Mouse (Mus musculus) heart, embryonic 11.5 days (tissue): Measurements from ENCODE around the gene Dpf2. TPM values are rescaled to one million over a fixed set of nuclear protein-coding genes. Genes with fewer than 3 reads are reported as not detected.

Source experiments
- ATAC-seq: fragments of 200-750 bp; cut with Nextera tagmentation; replicated peaks from 2 replicates; pipeline ENCODE4 v1.8.0; 2017; ENCODE audit warnings: moderate library complexity; ENCODE audit not compliant: insufficient number of reproducible peaks, low FRiP score, low TSS enrichment
- H3K27ac ChIP-seq: fragments of 300-500 bp; sonication (generic); 2 replicates; pipeline ENCODE4 v1.5.1; 2014; ENCODE audit warnings: mild to moderate bottlenecking, low read depth, low read length
- H3K27me3 ChIP-seq: fragments of 300-500 bp; sonication (generic); 2 replicates; pipeline ENCODE4 v1.6.1; 2014; ENCODE audit warnings: mild to moderate bottlenecking, low read length, mixed read lengths; ENCODE audit not compliant: control insufficient read depth, insufficient read depth
- H3K36me3 ChIP-seq: fragments of 300-500 bp; sonication (generic); 2 replicates; pipeline ENCODE4 v1.6.1; 2014; ENCODE audit warnings: mild to moderate bottlenecking, low read length, moderate library complexity, mixed read lengths; ENCODE audit not compliant: control insufficient read depth, insufficient read depth
- H3K4me1 ChIP-seq: fragments of 300-500 bp; sonication (generic); 2 replicates; pipeline ENCODE4 v1.6.1; 2014; ENCODE audit warnings: low read length; ENCODE audit not compliant: control insufficient read depth, insufficient read depth
- H3K4me2 ChIP-seq: fragments of 300-500 bp; sonication (generic); 2 replicates; pipeline ENCODE4 v1.6.1; 2014; ENCODE audit warnings: mild to moderate bottlenecking, moderate library complexity
- H3K4me3 ChIP-seq: fragments of 300-500 bp; sonication (generic); 2 replicates; pipeline ENCODE4 v1.5.1; 2014; ENCODE audit warnings: low read depth, low read length
- H3K9ac ChIP-seq: fragments of 300-500 bp; sonication (generic); 2 replicates; pipeline ENCODE4 v1.6.1; 2014; ENCODE audit warnings: mild to moderate bottlenecking, low read depth, low read length, moderate library complexity
- H3K9me3 ChIP-seq: fragments of 300-500 bp; sonication (generic); replicated peaks from 2 replicates; pipeline ENCODE4 v1.6.1; 2016; ENCODE audit warnings: low read length; ENCODE audit not compliant: control insufficient read depth
- WGBS: fragments of 180-500 bp; shearing (Covaris S2); extraction: QIAGEN DNeasy Blood & Tissue Kit; methylation state at CpG from one replicate; pipeline ENCODE4 v1.1.7; 2014; ENCODE audit not compliant: insufficient replicate concordance; 5-methylcytosine and 5-hydroxymethylcytosine counted together
- polyA plus RNA-seq: library from polyadenylated mRNA; unstranded; fragments of >200 nt; fragmentation: Nextera tagmentation; extraction: Ambion mirVana; gene quantifications from 2 replicates; pipeline ENCODE4 v1.2.1, GENCODE M21; 2014

Gene Dpf2
- polyA plus RNA-seq, 1 experiment from 2014 or later, result 105 TPM

- peak overlapping the region; percentile 50; the same call in 1 of the 2 replicates for H3K27ac ChIP-seq
- 11% methylated on average over 28 of the region's 31 CpGs for WGBS
- ATAC-seq, result peak; percentile 40; the same call in 1 of the 2 replicates
These were observed 19.4 kb downstream of the Dpf2 start for GRCm38 (mm10) chr19:5893282-5894001.

GRCm38 (mm10) chr19:5892735-5893134 is 20.1 kb downstream of the Dpf2 start:
- no peaks in the 10 kb centered on the region for H3K9me3 ChIP-seq
- H3K36me3 ChIP-seq, result peaks cover 5% of the 10 kb centered on the region; the same call in 1 of the 2 replicates
- H3K4me2 ChIP-seq, result peak overlapping the region; percentile 95; the same call in 1 of the 2 replicates
- no peak overlapping the region for H3K4me3 ChIP-seq
- H3K9ac ChIP-seq, result peak overlapping the region; percentile 86; the same call in 1 of the 2 replicates
- peaks cover 14% of the 10 kb centered on the region for H3K4me1 ChIP-seq
- H3K27me3 ChIP-seq, result no peaks in the 10 kb centered on the region
- no peak overlapping the region for H3K27ac ChIP-seq
- no peak for ATAC-seq
- 91% methylated on average over 13 of the region's 13 CpGs for WGBS

More at GRCm38 (mm10) chr19:5893282-5894001, 19.4 kb downstream of the Dpf2 start:
- Histone ChIP-seq H3K9me3 (no peaks in the 10 kb centered on the region), H3K4me2 (peak overlapping the region; percentile 95), H3K9ac (peak overlapping the region; percentile 86), H3K4me3 (peak overlapping the region; percentile 74), H3K4me1 (peaks cover 14% of the 10 kb centered on the region), H3K36me3 (peaks cover 7% of the 10 kb centered on the region; the same call in 1 of the 2 replicates), H3K27me3 (no peaks in the 10 kb centered on the region)

- no peak overlapping the region for H3K9ac ChIP-seq
- WGBS, result 91% methylated on average over 7 of the region's 7 CpGs
- ATAC-seq, result no peak
- no peaks in the 10 kb centered on the region for H3K9me3 ChIP-seq
- H3K27ac ChIP-seq, result no peak overlapping the region
- H3K4me3 ChIP-seq, result no peak overlapping the region
- H3K4me2 ChIP-seq, result no peak overlapping the region
- no peaks in the 10 kb centered on the region for H3K27me3 ChIP-seq
- peaks cover 5% of the 10 kb centered on the region; the same call in 1 of the 2 replicates for H3K36me3 ChIP-seq
- peaks cover 14% of the 10 kb centered on the region for H3K4me1 ChIP-seq
These were observed 20.5 kb downstream of the Dpf2 start for GRCm38 (mm10) chr19:5892262-5892661.

GRCm38 (mm10) chr19:5891521-5892258 is 21.1 kb downstream of the Dpf2 start:
- Histone ChIP-seq H3K27ac (0 out of 2 replicates have a peak overlapping the region, but pooled peaks have one; percentile 17), H3K27me3 (no peaks in the 10 kb centered on the region), H3K36me3 (peaks cover 2% of the 10 kb centered on the region; the same call in 1 of the 2 replicates), H3K4me2 (no peak overlapping the region), H3K9ac (0 out of 2 replicates have a peak overlapping the region, but pooled peaks have one; percentile 22), H3K4me1 (peaks cover 14% of the 10 kb centered on the region), H3K4me3 (no peak overlapping the region), H3K9me3 (no peaks in the 10 kb centered on the region)
- WGBS, result 87% methylated on average over 12 of the region's 12 CpGs
- ATAC-seq, result no peak

GRCm38 (mm10) chr19:5889211-5889610 is 23.6 kb downstream of the Dpf2 start:
- 58% methylated on average over 4 of the region's 4 CpGs for WGBS
- Histone ChIP-seq H3K9me3 (no peaks in the 10 kb centered on the region), H3K27ac (no peak overlapping the region), H3K4me1 (peaks cover 13% of the 10 kb centered on the region), H3K4me3 (no peak overlapping the region), H3K4me2 (no peak overlapping the region), H3K27me3 (no peaks in the 10 kb centered on the region), H3K36me3 (no peaks in the 10 kb centered on the region), H3K9ac (no peak overlapping the region)
- no peak for ATAC-seq

GRCm38 (mm10) chr19:5887234-5887815 is 25.5 kb downstream of the Dpf2 start:
- ATAC-seq, result no peak
- H3K27me3 ChIP-seq, result no peaks in the 10 kb centered on the region
- no peaks in the 10 kb centered on the region for H3K36me3 ChIP-seq

GRCm38 (mm10) chr19:5885838-5886237 is 27.0 kb downstream of the Dpf2 start:
- Histone ChIP-seq H3K36me3 (no peaks in the 10 kb centered on the region), H3K9ac (no peak overlapping the region), H3K4me3 (no peak overlapping the region), H3K9me3 (no peaks in the 10 kb centered on the region), H3K27me3 (no peaks in the 10 kb centered on the region), H3K4me2 (no peak overlapping the region), H3K4me1 (peaks cover 8% of the 10 kb centered on the region), H3K27ac (no peak overlapping the region)
- ATAC-seq, result no peak
- 56% methylated on average over 4 of the region's 4 CpGs for WGBS

More at GRCm38 (mm10) chr19:5887234-5887815, 25.5 kb downstream of the Dpf2 start:
- 44% methylated on average over 3 of the region's 3 CpGs for WGBS
- Histone ChIP-seq H3K9ac (no peak overlapping the region), H3K9me3 (no peaks in the 10 kb centered on the region), H3K4me2 (no peak overlapping the region), H3K4me1 (peaks cover 8% of the 10 kb centered on the region), H3K27ac (no peak overlapping the region), H3K4me3 (no peak overlapping the region)

- Histone ChIP-seq H3K27me3 (no peaks in the 10 kb centered on the region), H3K4me2 (no peak overlapping the region), H3K9me3 (no peaks in the 10 kb centered on the region), H3K36me3 (no peaks in the 10 kb centered on the region), H3K4me3 (no peak overlapping the region), H3K9ac (no peak overlapping the region), H3K4me1 (peaks cover 8% of the 10 kb centered on the region), H3K27ac (no peak overlapping the region)
- 6% methylated on average over 1 of the region's 1 CpGs for whole genome bisulfite sequencing
- ATAC-seq, result no peak
These were observed 28.9 kb downstream of the Dpf2 start for GRCm38 (mm10) chr19:5883935-5884334.
